Mouse (Mus musculus) right cerebral cortex, adult 18-20 months (tissue): ENCODE results near the gene Slc25a42.
"Not testable (repeated sequence)": the region's sequence is repeated elsewhere in the genome, so short reads cannot be mapped to it uniquely, and the experiment has no call there.

ENCODE experiments used
- DNase-seq: peaks from one replicate; pipeline ENCODE4 v3.0.0; 2022; ENCODE audit warnings: mixed read lengths

Slc25a42 gene

DNA sequence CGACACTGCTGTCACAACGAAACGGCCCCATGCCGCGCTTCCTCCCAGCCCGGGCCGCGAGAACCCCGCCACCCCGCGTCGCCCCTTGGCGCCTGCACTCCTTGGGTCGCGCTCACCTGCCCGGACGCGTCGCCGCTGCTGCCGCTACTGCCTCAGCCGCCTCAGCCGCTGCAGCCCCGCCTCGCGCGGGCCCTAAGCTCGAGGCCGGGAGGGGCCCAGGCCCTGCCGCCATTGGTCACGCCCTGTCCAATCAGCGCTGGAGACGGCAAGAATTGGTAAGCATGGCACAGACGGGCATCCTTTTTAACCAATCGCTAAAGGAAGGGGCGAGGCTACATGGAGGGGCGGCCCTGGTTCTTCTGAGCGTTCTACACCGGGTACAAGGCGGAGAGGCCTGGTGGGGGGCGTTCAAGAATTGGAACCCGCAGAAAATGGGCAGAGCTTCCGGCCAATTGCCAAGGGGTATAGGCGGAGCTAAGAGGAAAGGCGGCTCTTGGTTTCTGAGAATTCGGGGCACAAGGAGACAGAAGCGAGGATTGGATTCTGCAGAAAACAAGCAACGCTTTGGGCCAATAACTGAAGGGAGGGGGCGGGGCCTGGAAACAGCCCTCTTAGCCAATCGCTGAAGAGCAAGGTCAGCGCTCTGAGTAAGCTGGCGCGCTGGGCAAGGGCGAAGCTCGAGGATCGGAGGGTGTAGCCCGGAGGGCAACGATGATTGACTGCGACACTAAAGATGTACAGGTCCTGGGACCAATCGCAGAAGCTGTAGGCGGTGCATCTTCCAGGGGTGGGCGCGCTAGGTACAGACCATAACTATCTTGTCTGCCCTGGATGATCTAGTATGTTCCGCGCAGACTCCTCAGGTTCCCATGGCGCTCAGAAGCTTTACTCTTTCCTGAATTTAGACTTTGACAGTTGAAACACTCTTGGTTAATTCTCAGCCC, at the start of gene Slc25a42:
Gene Slc25a42, minus strand, starts transcription at position 194 of the 944 bp plus-strand sequence.
- DNase-seq, result peak; percentile 100

DNA sequence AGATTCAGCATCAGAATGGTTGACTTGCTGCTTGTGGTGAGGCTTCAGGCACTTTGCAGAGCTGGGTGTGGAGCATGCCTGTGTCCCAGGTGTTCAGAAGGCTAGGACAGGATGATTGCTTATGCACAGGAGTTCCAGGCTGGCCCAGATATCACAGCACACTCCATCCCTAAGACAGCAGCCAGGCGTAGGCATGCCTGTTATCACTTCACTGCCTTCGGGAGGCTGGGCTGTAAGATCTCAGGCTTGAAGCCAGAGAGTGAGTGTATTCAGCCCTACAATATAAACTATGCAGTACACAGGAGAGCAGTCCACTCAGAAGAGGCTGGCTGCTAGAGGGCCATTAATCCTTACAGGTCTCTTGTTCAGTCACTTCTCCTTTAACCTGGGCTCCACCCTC, 46.9 kb upstream of the Slc25a42 start:
- no peak for DNase-seq

GRCm38 (mm10) chr8:70258600-70258999, 46.5 kb upstream of the Slc25a42 start:
- DNase-seq, result no peak

GRCm38 (mm10) chr8:70257456-70257855, 45.4 kb upstream of the Slc25a42 start:
- no peak for DNase-seq

DNA sequence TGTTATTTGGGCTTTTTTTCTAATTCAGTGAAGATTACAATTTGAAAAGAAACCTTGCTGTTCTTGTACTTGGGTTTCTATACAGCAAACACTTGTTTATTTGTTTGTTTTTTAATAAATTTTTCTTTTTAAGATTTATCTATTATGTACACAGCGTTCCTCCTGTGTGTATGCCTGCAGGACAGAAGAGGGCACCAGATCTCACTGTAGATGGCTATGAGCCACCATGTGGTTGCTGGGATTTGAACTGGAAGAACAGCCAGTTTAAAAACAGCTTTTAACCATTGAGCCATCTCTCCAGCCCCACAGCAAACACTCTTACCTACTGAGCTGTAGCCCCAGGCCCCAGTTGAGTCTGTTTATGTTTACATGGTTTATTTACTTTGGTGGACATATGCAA, 42.5 kb upstream of the Slc25a42 start:
- no peak for DNase-seq

- no peak for DNase-seq
These were observed 35.7 kb upstream of the Slc25a42 start for GRCm38 (mm10) chr8:70247841-70248240.

GRCm38 (mm10) chr8:70246622-70247021, 34.5 kb upstream of the Slc25a42 start:
- no peak for DNase-seq

GRCm38 (mm10) chr8:70240642-70241041, 28.5 kb upstream of the Slc25a42 start:
- no peak for DNase-seq

DNA sequence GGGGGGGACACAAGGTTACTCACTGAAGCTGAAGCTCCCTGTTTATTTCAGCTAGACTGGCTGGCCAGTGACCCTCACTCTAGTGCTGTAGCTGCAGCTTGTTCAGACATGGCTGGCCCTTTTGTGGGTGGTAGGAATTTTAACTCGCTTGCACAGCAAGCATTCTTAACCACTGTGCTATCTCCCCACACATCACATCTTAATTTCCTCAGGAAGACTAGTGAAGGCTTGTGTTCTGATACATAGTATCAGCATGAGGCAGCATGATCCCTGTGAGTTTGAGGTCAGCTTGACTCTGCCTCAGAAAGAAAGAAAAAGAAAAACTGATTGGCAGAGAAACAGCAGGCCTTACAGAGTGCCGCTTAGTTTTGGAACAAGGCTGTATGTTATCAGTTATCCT, 25.7 kb upstream of the Slc25a42 start:
- no peak for DNase-seq

DNA sequence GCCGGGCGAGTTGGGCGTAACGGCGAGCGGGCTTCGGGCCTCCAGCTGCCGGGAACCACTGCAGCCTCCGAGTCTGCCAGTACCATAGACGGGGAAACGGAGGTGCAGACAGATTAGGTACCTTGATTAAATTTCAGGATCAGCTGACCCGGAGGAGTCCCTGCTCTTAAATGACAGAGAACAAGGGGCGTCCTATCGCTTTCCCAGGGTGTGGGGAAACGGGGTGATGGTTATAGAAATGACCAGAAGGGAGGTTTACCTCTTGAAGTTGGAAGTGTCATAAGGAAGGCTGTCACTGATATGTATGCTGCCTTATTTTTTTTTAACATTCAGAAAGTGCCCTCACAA, 22.6 kb upstream of the Slc25a42 start:
- no peak for DNase-seq

GRCm38 (mm10) chr8:70234080-70234780, 22.1 kb upstream of the Slc25a42 start, which contains the start of the genes Sugp2 and Armc6:
Gene Sugp2, plus strand, starts transcription at chr8:70234226.
Gene Armc6, minus strand, starts transcription at chr8:70234466.
- DNase-seq, result peak; percentile 95

GRCm38 (mm10) chr8:70233606-70234005, 21.5 kb upstream of the Slc25a42 start:
- DNase-seq, result no peak

DNA sequence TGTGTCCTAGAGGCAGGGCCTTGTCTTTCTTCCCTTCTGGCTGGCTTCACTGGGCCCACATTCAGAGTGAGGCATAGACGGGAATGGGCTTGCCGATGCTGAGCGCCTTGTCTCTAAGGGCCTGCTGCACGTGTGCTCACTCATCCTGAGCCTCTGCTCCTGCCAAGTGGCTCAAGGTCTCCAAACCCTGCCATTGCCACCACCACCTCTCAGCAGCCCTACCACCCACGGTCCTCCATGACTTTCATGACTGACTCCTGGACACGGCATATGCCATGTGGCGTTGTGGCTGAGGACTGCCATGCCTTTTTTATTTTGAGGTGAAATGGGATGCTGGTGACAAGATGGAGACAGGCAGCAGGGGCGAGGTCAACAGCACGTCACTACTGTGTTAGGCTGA, 18.7 kb upstream of the Slc25a42 start:
- DNase-seq, result no peak

- no peak for DNase-seq
These were observed 15.9 kb upstream of the Slc25a42 start for GRCm38 (mm10) chr8:70227997-70228396.

GRCm38 (mm10) chr8:70223341-70223740, 11.2 kb upstream of the Slc25a42 start:
- peak; percentile 27 for DNase-seq

DNA sequence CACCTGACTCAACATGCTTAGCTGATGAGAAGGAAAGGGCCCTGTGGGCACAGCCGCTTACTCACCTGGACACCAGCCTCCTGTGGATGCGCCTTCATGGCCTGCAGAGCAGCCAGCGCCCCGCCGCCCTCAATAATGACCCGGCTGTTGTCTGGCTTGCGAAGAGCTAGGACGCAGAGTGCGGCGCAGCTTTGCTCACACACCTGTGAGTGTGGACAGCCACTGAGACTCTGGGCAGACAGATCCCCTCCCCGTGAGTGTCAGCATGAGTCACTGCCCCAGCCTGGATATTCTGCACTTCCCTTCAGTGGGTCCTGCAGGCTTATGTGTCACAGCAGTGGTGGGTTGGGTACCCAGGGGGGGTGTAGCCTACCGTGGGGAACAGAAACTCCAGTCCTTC, 9.9 kb upstream of the Slc25a42 start:
- no peak for DNase-seq

DNA sequence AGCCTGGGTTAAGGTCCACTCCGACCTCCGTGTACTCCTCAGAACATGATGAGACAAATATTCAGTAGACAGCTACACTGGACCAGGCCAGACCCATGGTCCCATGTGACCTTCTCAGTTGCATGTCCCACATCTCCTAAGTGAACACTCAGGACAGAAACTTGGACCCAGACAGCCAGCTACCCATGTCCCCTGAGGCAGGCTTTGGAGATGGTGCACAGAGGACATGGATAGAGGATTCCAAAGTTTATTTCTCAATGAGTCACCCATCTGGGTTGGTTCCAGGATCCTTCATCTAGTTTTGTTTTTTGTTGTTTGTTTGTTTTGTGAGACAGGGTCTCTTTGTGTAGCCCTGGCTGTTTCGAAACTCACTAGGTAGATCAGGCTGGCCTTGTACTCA, 8.8 kb upstream of the Slc25a42 start:
- DNase-seq, result no peak

GRCm38 (mm10) chr8:70220236-70220840, 8.2 kb upstream of the Slc25a42 start:
- no peak for DNase-seq

- no peak for DNase-seq
These were observed 7.1 kb upstream of the Slc25a42 start for GRCm38 (mm10) chr8:70219107-70219684.

- no peak for DNase-seq
These were observed 5.3 kb upstream of the Slc25a42 start for GRCm38 (mm10) chr8:70217441-70217840.

- DNase-seq, result peak; percentile 80
These were observed 4.5 kb upstream of the Slc25a42 start for GRCm38 (mm10) chr8:70216566-70216965.

GRCm38 (mm10) chr8:70216161-70216560, 4.1 kb upstream of the Slc25a42 start:
- not testable (repeated sequence) for DNase-seq

- DNase-seq, result no peak
These were observed 3.0 kb upstream of the Slc25a42 start for GRCm38 (mm10) chr8:70215092-70215491.
